Mouse (Mus musculus): ENCODE results near the gene Hnrnph1. TPM values are rescaled to one million over a fixed set of nuclear protein-coding genes. Genes with fewer than 3 reads are reported as not detected.

The Hnrnph1 gene
- polyA plus RNA-seq, 1 experiment from 2014 or later = 606 TPM

DNA sequence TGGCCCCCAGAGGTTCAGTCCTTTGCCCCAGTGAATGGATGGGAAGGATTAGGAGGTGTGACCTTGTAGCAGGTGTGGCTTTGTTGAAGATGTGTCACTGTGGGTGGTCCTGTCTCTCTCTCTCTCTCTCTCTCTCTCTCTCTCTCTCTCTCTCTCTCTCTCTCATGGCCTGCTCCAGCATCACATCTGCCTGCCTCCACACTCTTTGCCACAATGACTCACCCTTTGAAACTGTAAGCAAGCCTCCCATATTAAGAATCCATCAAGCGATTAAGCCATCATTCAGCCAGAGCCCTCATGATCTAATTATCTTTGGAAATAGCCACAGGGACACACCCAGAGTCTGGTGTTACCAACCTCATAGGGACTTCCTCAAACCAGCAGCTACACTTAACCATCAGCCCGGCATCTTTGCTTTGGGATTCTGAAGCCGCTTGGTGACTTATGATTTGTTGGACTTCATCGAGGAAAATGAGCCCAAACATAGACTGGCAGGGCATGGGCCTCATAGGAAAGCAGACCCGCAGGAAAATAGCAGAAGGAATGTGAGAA lies 7.4 kb upstream of the Hnrnph1 start:
- Histone ChIP-seq H3K4me2 (replicated peaks; ENCODE audit: low read depth, low read length) (no peak overlapping the region), H3K36me3 (ENCODE audit: control insufficient read depth, insufficient read depth, low read length) (no peaks in the 10 kb centered on the region), H3K4me3 (ENCODE audit: low read length) (no peak overlapping the region), H3K9ac (ENCODE audit: low read depth, low read length) (no peak overlapping the region), H3K9me3 (ENCODE audit: control insufficient read depth, low read length) (no peaks in the 10 kb centered on the region), H3K4me1 (ENCODE audit: control insufficient read depth, insufficient read depth, low read length) (no peaks in the 10 kb centered on the region), H3K27me3 (ENCODE audit: control insufficient read depth, insufficient read depth, low read length) (no peaks in the 10 kb centered on the region), H3K27ac (ENCODE audit: low read depth, low read length) (no peak overlapping the region)
- ATAC-seq (ENCODE audit: low FRiP score, low TSS enrichment) = no peak
- WGBS = 88% methylated on average over 5 of the region's 5 CpGs

DNA sequence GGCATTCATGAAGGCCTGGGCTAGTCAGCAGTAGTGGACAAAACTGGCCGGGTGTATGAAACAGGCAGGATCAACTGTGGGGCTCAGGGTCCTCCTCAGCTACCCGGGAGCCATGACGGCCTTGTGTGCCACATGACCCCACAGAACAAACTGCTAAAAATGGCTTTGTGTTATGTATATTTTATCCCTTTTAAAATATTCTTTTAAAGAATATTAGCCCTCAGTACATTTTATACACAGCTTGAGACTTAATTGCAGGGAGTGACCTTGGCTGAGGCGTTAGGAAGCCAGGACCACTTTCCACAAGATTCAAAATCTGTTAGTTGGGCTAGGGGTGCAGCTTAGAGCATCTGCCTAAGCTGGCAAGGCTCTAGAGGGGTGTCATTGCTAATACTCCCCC lies 5.8 kb upstream of the Hnrnph1 start:
- Histone ChIP-seq H3K27me3 (ENCODE audit: control insufficient read depth, insufficient read depth, low read length) (no peaks in the 10 kb centered on the region), H3K9ac (ENCODE audit: low read depth, low read length) (peak overlapping the region; percentile 63; the same call in 1 of the 2 replicates), H3K36me3 (ENCODE audit: control insufficient read depth, insufficient read depth, low read length) (no peaks in the 10 kb centered on the region), H3K4me3 (ENCODE audit: low read length) (peak overlapping the region; percentile 39), H3K27ac (ENCODE audit: low read depth, low read length) (no peak overlapping the region), H3K4me1 (ENCODE audit: control insufficient read depth, insufficient read depth, low read length) (0 out of 2 replicates have a peak, but pooled peaks cover under 1% of the 10 kb centered on the region), H3K9me3 (ENCODE audit: control insufficient read depth, low read length) (no peaks in the 10 kb centered on the region), H3K4me2 (replicated peaks; ENCODE audit: low read depth, low read length) (peak overlapping the region; percentile 56)
- 68% methylated on average over 4 of the region's 4 CpGs for WGBS
- ATAC-seq (ENCODE audit: low FRiP score, low TSS enrichment) = no peak

DNA sequence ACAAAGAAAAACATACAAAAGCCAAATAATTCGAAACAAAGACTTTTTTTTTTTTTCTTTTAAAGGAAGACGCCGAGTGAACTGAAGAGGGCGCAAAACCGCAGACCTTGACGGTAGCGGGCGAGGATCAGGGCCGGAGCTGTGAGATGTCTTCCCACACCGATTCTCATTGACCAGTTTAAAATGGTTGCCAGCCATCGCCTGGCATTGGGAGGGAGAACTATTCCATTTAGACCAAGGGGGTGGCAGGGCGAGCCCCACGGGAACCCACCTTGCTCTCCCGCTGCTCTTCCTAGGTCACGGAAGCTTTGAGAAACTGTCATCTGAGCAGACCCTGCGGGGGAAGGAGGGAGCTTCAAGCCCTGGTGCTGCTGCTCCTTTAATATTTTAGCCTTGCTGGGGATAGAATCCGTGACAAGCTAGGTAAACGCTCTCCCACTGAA lies 5.4 kb upstream of the Hnrnph1 start:
- H3K36me3 ChIP-seq (ENCODE audit: control insufficient read depth, insufficient read depth, low read length) = no peaks in the 10 kb centered on the region
- peak overlapping the region; percentile 56 for H3K4me2 ChIP-seq (replicated peaks; ENCODE audit: low read depth, low read length)
- H3K27ac ChIP-seq (ENCODE audit: low read depth, low read length) = no peak overlapping the region
- WGBS = 2% methylated on average over 18 of the region's 18 CpGs
- H3K9me3 ChIP-seq (ENCODE audit: control insufficient read depth, low read length) = no peaks in the 10 kb centered on the region
- no peak for ATAC-seq (ENCODE audit: low FRiP score, low TSS enrichment)
- peaks cover 5% of the 10 kb centered on the region; the same call in 1 of the 2 replicates for H3K4me1 ChIP-seq (ENCODE audit: control insufficient read depth, insufficient read depth, low read length)
- H3K9ac ChIP-seq (ENCODE audit: low read depth, low read length) = peak overlapping the region; percentile 63
- H3K27me3 ChIP-seq (ENCODE audit: control insufficient read depth, insufficient read depth, low read length) = no peaks in the 10 kb centered on the region
- peak overlapping the region; percentile 39 for H3K4me3 ChIP-seq (ENCODE audit: low read length)

DNA sequence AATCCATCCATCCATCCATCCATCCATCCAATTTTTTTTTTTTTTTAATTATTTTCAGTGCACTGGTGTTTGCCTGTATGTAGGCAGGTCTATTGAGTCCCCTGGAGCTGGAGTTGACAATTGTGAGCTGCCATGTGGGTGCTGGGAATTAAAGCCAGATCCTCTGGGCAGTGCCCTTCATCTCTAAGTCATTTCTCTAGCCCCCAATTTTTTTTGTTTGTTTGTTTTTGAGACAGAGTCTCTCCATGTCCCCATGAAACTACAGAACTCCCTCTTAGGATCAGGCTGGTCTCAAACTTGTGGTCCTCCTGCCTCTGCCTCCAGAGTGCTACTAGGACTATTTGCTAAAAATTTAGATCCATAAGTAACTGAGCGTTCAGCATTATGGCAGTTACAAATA lies 4.9 kb upstream of the Hnrnph1 start:
- Histone ChIP-seq H3K9ac (ENCODE audit: low read depth, low read length) (peak overlapping the region; percentile 63; the same call in 1 of the 2 replicates), H3K4me3 (ENCODE audit: low read length) (peak overlapping the region; percentile 39), H3K27ac (ENCODE audit: low read depth, low read length) (no peak overlapping the region), H3K36me3 (ENCODE audit: control insufficient read depth, insufficient read depth, low read length) (no peaks in the 10 kb centered on the region), H3K4me2 (replicated peaks; ENCODE audit: low read depth, low read length) (peak overlapping the region; percentile 56), H3K4me1 (ENCODE audit: control insufficient read depth, insufficient read depth, low read length) (peaks cover 7% of the 10 kb centered on the region; the same call in 1 of the 2 replicates), H3K9me3 (ENCODE audit: control insufficient read depth, low read length) (no peaks in the 10 kb centered on the region), H3K27me3 (ENCODE audit: control insufficient read depth, insufficient read depth, low read length) (no peaks in the 10 kb centered on the region)
- ATAC-seq (ENCODE audit: low FRiP score, low TSS enrichment) = no peak
- 90% methylated on average over 1 of the region's 1 CpGs for WGBS

DNA sequence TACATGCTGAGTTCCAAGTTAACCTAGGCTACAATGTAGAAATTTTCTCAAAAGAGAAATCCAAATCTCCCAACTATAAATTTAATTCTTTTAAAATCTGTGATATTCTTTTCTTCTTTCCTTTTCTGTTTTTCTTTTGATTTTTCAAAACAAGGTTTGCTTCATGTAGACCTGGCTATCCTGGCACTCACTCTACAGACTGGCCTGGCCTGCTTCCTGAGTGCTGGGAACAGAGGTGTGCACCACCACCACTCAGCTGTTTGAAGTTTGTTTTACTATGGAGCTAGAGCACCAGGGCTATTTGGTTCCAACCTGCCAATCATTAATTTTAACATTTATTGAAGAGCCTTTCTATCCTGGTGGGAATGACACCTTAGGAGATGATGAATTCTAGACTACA lies 3.7 kb upstream of the Hnrnph1 start:
- H3K9ac ChIP-seq (ENCODE audit: low read depth, low read length) = no peak overlapping the region
- no peaks in the 10 kb centered on the region for H3K27me3 ChIP-seq (ENCODE audit: control insufficient read depth, insufficient read depth, low read length)
- no peak overlapping the region for H3K27ac ChIP-seq (ENCODE audit: low read depth, low read length)
- H3K9me3 ChIP-seq (ENCODE audit: control insufficient read depth, low read length) = no peaks in the 10 kb centered on the region
- no peaks in the 10 kb centered on the region for H3K36me3 ChIP-seq (ENCODE audit: control insufficient read depth, insufficient read depth, low read length)
- H3K4me1 ChIP-seq (ENCODE audit: control insufficient read depth, insufficient read depth, low read length) = peaks cover 7% of the 10 kb centered on the region; the same call in 1 of the 2 replicates
- ATAC-seq (ENCODE audit: low FRiP score, low TSS enrichment) = no peak
- no peak overlapping the region for H3K4me2 ChIP-seq (replicated peaks; ENCODE audit: low read depth, low read length)
- H3K4me3 ChIP-seq (ENCODE audit: low read length) = no peak overlapping the region

DNA sequence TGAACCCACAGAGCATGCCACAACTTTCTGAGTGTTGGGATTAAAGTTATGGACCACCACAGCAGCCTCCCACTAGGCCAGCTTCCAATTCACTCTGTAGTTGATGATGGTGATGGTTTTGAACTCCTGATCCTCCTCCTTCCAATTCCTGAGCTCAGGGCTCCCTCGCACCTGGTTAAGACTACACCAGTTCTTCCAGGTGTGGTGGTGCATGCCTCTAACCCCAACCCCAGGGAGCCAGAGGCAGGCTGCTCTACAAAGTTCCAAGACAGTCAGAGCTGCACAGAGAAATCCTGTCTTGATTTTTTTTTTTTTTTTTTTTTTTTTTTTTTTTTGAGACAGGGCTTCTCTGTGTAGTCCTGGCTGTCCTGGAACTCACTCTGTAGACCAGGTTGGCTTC lies 3.2 kb upstream of the Hnrnph1 start:
- ATAC-seq (ENCODE audit: low FRiP score, low TSS enrichment) = no peak
- WGBS = 100% methylated on average over 1 of the region's 1 CpGs
- no peaks in the 10 kb centered on the region for H3K9me3 ChIP-seq (ENCODE audit: control insufficient read depth, low read length)
- no peak overlapping the region for H3K9ac ChIP-seq (ENCODE audit: low read depth, low read length)
- no peak overlapping the region for H3K4me3 ChIP-seq (ENCODE audit: low read length)
- H3K27me3 ChIP-seq (ENCODE audit: control insufficient read depth, insufficient read depth, low read length) = no peaks in the 10 kb centered on the region
- no peak overlapping the region for H3K27ac ChIP-seq (ENCODE audit: low read depth, low read length)
- no peak overlapping the region for H3K4me2 ChIP-seq (replicated peaks; ENCODE audit: low read depth, low read length)
- peaks cover 7% of the 10 kb centered on the region; the same call in 1 of the 2 replicates for H3K4me1 ChIP-seq (ENCODE audit: control insufficient read depth, insufficient read depth, low read length)
- peaks cover under 1% of the 10 kb centered on the region; the same call in 1 of the 2 replicates for H3K36me3 ChIP-seq (ENCODE audit: control insufficient read depth, insufficient read depth, low read length)

DNA sequence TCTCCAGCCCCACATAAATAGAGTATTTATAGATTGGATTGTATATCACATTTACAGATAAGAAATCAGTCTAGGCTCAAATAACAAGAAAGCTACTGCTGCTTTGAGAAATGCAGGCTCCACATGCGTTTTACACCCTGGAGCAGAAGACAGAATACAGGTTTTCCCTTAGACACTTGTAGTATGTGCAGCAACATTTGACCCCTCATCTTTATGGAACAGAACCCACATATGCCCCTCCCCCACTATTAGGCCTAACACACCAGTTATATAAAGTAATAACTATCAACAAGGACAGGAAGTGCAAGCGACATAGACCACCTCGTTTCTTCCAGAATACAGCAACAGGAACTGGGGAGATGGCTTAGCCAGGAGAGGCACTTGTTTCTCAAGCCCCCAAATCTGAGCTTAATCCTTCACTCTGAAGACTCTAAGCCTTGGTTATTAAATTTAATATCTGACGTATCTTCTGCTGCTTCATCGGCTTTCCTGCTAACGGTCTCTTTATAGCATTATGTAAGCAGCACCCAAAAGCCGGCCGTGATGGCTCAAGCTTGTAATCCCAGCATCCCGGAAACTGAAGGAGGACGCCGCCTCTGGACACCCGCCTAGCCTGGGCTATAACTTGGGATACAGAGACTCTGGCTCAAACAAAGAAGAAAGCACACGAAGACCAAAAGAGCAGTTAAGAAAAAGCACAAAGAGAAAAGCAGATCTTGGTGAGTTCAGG lies 2.3 kb upstream of the Hnrnph1 start:
- Histone ChIP-seq H3K9ac (ENCODE audit: low read depth, low read length) (no peak overlapping the region), H3K36me3 (ENCODE audit: control insufficient read depth, insufficient read depth, low read length) (peaks cover 8% of the 10 kb centered on the region), H3K27ac (ENCODE audit: low read depth, low read length) (no peak overlapping the region), H3K4me3 (ENCODE audit: low read length) (no peak overlapping the region), H3K27me3 (ENCODE audit: control insufficient read depth, insufficient read depth, low read length) (no peaks in the 10 kb centered on the region), H3K4me2 (replicated peaks; ENCODE audit: low read depth, low read length) (no peak overlapping the region), H3K4me1 (ENCODE audit: control insufficient read depth, insufficient read depth, low read length) (peaks cover 10% of the 10 kb centered on the region; the same call in 1 of the 2 replicates), H3K9me3 (ENCODE audit: control insufficient read depth, low read length) (no peaks in the 10 kb centered on the region)
- 90% methylated on average over 13 of the region's 13 CpGs for WGBS
- ATAC-seq (ENCODE audit: low FRiP score, low TSS enrichment) = no peak

DNA sequence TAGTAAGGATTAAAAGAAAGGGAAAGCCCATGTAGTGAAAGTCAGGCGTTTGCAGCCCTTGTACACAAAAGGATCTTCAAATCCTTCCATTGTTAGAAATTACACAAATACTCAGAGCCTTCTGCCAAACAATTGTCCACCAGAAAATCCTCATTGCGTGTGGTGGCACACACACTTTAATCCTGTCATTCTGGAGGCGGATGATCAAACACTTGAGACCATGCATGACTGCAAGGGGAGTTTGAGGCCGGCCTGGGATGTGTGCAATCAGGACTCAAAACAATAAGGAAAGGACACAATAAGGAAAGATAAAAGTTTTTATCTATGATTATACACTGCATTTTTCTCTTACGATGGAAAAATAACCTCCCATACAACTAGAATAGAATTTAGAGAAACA lies 1.4 kb upstream of the Hnrnph1 start:
- Histone ChIP-seq H3K4me3 (ENCODE audit: low read length) (no peak overlapping the region), H3K27me3 (ENCODE audit: control insufficient read depth, insufficient read depth, low read length) (no peaks in the 10 kb centered on the region), H3K4me2 (replicated peaks; ENCODE audit: low read depth, low read length) (no peak overlapping the region), H3K9me3 (ENCODE audit: control insufficient read depth, low read length) (no peaks in the 10 kb centered on the region), H3K4me1 (ENCODE audit: control insufficient read depth, insufficient read depth, low read length) (peaks cover 16% of the 10 kb centered on the region), H3K36me3 (ENCODE audit: control insufficient read depth, insufficient read depth, low read length) (peaks cover 18% of the 10 kb centered on the region), H3K27ac (ENCODE audit: low read depth, low read length) (no peak overlapping the region), H3K9ac (ENCODE audit: low read depth, low read length) (no peak overlapping the region)
- ATAC-seq (ENCODE audit: low FRiP score, low TSS enrichment) = no peak
- 86% methylated on average over 5 of the region's 5 CpGs for WGBS

DNA sequence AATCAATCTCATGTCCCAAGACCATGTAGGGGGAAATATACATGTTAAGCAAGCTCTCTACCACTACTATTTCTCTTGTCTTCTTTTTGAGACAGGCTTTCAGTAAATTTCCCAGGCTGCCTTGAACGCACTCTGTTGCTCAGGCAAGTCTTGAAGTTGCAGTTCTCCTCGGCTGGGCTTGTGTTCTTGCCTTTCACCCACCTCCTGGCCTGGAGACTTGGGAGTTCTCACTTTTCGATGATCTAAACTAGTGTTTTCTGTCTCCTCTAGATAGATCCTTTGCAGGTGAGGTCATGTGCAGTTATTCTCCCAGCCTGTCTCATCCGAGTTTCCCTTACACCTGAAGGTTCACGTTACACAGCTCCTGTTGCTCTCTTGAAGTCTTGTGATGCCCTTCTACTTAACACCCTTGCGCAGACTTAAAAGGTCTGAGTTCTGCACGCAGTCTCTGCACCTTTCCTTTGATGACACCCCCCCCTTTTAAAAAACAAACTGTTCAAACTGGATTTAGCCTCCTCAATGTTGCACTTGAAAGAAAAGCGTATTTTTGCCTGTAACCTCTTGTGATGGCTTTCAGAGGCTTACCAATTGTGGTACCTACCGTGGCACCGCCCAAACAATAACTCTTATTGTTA lies 517 bp upstream of the Hnrnph1 start:
- peaks cover 19% of the 10 kb centered on the region for H3K36me3 ChIP-seq (ENCODE audit: control insufficient read depth, insufficient read depth, low read length)
- ATAC-seq (ENCODE audit: low FRiP score, low TSS enrichment) = no peak
- H3K4me3 ChIP-seq (ENCODE audit: low read length) = peak overlapping the region; percentile 61
- H3K4me1 ChIP-seq (ENCODE audit: control insufficient read depth, insufficient read depth, low read length) = peaks cover 18% of the 10 kb centered on the region
- peak overlapping the region; percentile 95 for H3K4me2 ChIP-seq (replicated peaks; ENCODE audit: low read depth, low read length)
- no peaks in the 10 kb centered on the region for H3K9me3 ChIP-seq (ENCODE audit: control insufficient read depth, low read length)
- no peaks in the 10 kb centered on the region for H3K27me3 ChIP-seq (ENCODE audit: control insufficient read depth, insufficient read depth, low read length)
- 17% methylated on average over 10 of the region's 10 CpGs for WGBS
- H3K27ac ChIP-seq (ENCODE audit: low read depth, low read length) = peak overlapping the region; percentile 90
- H3K9ac ChIP-seq (ENCODE audit: low read depth, low read length) = peak overlapping the region; percentile 82
